Mouse (Mus musculus) lung, postnatal 14 days (tissue): ENCODE data around the gene Ntf3.

Source experiments
- DNase-seq: peaks from one replicate; pipeline ENCODE4 v3.0.0; 2021

Ntf3 gene

GRCm38 (mm10) chr6:126155928-126156327 lies 10.8 kb downstream of the Ntf3 start:
- DNase-seq: no peak

DNA sequence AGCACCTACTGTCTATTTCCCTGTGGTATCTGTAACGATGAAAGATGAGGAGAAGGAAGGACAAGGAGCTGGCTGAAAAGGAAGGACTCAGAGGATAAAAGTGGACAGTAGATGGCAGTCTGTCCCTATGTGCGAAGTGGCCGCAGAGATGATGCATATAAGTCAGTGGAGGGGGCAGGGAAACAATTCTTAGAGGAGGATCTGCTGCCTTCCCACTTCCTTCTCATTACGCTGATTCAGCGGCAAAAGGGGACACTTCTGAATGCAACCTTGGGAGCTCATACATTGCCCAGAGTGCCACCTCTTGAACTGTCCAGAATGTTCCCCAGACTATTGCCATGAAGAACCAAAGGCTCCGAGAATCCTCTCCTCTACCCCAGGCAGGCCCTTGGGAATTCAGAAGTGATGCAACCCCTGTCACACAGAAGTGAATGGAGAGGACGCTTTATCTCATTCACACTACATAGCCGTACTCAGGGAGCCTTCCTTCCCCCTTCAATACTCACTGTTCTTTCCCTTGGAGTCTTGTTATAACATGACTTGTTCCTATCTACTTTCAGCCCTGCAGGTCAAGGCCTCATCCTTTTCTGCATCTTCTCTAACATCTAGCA lies 12.2 kb downstream of the Ntf3 start:
- DNase-seq: peak; percentile 42

- DNase-seq: no peak
These were observed 13.6 kb downstream of the Ntf3 start for GRCm38 (mm10) chr6:126153154-126153553.

DNA sequence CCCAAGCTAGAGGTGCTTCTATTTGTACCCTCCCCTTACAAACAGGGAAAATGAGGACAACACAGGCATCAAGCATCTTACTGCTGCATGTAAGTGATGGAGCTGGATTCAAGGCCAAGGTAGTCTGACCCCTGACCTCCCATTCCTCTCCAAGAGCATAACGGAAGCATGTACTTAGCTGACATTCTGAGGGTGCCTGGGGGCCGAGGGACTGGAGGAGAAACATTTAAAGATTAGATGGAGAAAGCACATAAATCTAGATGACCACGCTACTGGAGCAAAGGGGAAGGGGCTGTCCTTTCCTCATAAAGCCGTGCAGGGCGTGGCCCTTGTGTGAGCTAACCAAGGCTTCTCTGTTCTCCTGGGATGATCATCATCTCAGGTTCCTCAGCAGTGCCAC lies 23.1 kb downstream of the Ntf3 start:
- no peak for DNase-seq

DNA sequence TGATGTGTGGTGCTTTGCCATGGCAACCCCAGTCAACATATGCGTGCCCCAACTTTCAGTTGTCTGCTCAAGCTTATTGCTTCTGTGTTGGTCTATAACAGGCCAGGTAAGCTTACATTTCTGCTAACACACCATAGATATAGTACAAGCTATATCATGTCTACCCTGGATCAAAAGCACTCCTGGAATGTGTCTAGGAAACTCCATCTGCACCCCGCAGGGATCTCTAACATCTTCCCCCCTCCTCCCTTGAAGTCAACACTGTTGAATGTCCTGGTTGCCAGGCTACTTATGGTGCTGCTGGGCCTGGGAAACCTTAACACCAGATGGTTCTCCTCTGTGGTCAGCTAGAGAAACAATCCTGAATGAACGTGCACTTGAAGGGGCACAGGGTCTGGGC lies 24.0 kb downstream of the Ntf3 start:
- DNase-seq: no peak

DNA sequence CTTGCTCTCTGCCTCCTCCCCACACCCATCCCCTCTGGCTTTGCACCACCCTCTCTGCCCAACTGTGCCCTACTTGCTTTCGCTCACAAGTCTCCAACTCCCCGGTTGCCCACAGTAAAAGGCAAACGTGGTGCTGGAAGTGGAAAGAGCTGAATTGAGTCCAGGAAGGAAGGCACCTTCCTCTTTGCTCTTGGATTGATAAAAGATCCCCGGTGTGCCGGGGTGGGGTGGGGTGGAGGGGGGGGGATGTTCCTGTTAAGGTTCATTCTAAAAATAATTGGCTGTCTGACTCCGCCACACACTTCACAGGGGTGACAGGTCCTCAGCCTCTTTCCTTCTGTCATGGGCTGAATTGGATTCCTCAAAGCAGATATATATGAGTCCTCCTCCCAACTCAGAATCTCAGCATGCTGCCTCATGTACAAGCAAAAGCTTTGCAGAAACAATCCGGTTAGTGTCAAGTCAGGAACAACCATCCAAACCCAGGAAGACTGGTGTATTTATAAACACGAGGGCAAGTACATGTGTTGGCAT lies 24.6 kb downstream of the Ntf3 start:
- DNase-seq: no peak

GRCm38 (mm10) chr6:126141472-126141871 lies 25.2 kb downstream of the Ntf3 start:
- DNase-seq: peak; percentile 66

DNA sequence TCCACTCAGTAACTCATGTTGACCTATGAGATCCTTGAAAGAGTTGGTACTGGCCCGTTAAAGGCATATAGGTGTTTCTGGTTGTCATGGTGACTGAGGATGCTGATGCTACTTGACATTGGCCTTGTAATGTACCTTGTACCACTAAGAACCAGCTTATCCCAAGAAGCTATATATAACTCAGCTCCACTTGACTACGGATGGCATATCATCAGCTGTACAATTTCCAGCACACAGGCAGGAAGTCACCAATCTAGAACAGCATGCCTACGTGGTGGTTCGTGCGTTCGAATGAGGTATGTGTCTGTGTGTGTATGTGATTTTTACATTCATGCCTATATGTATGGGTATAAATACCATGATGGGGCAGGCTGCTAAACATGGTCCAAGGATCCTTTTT lies 25.7 kb downstream of the Ntf3 start:
- DNase-seq: no peak

- DNase-seq: no peak
These were observed 26.3 kb downstream of the Ntf3 start for GRCm38 (mm10) chr6:126140416-126140815.

DNA sequence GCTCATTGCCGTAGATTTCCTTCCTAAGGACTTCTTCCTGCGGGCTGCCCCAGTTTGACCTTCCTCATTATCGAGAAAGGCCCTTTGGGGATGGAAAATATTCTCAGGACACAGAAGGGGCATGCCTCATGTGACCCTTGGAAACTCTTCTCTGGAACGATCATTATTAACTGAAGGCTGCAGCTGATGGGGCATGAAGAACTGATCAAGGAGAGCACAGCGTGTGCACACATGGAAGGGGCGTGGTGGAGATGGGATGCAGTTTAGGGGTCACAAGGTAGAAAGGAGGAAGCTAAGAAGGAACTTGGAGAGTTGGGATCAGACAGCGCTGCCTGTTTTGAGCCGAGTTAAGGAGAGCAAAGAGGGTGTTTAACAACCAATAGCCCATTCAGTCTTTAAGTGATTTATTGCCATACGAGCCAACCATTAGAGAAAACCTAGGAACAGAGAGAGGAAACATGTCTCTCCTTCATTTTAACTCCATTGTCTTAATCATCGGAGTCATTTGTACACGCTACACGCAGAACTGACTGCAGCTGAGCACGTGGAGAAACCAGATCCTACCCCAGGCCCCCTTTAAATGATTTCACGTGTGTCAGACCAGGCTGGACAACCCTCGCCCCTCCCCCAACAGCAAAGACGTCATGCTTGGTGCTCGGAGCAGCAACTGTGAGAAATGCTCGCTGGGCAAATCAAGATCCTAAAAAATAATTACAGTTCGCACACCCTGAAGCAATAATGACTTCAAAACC lies 32.4 kb downstream of the Ntf3 start:
- no peak for DNase-seq

DNA sequence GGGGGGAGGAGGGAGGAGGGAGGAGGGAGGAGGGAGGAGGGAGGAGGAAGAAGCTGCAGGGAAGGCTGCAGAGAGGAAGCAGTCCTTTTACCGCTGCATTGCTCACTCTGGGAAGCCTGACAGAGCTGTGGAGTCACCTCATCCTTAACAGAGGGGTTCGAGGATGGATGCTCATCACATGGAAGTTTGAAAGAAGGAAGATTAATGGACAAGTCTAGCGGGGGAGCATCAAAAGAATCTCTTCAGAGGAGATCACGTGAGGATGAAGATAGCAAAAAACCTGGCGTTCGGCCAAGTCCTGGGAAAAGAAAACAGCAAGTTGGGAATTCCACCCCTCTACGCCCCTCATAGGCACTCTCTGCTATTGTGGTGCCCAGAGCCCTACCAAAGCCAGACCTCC lies 38.5 kb downstream of the Ntf3 start:
- DNase-seq: no peak

DNA sequence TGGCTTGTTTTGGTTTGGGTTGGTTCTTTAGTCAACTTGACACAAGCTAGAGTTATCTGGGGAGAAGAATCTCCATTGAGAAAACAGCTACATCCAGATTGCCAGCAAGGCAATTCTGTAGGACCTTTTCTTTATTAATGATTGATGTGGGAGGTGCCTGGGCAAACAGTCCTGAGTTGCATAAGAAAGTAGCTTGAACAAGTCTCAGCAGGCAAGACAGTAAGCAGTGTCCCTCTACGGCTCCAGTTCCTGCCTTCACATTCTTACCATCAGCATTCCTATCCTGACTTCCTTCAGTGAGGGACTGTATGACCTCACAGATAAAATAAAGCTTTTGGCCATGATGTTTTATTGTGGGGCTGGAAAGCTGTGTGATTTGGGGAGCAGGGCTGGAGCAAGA lies 48.5 kb downstream of the Ntf3 start:
- no peak for DNase-seq

- DNase-seq: no peak
These were observed 49.5 kb downstream of the Ntf3 start for GRCm38 (mm10) chr6:126117191-126117590.

DNA sequence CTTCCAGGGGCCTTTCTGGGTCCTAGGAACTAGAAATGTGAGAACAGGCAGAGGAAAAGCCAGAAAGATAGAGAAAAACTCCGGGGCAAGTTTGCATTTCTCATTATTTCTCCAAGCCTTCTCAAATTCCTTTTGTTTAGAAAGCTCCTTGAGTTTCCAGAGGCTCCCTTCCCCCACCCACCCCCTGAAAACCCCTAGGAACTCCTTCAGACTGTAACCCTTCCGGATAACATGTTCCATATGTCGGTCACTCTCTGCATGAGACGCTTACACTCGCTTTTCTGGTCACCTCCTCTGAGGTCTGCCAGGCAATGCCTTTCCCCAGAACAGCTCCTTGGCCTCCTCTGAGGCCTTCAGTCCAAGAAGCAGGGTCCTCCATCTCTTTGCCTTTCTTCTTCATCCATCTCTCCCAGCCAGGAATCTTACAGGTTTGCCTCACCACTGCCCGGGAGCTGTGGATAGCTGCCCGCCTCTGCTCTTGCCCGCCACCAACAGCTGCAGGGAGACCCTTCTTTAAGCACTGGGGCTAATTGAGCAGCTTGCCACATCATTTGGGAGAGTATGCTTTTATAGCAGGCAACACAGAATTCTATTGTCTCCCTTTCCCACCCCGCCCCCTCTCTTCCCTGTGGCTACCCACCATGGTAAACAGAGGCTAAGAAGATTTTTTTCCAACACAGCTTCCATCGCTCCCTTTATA lies 51.6 kb downstream of the Ntf3 start:
- DNase-seq: no peak

- DNase-seq: no peak
These were observed 55.5 kb downstream of the Ntf3 start for GRCm38 (mm10) chr6:126110892-126111835.

- no peak for DNase-seq
These were observed 57.5 kb downstream of the Ntf3 start for GRCm38 (mm10) chr6:126109184-126109583.

DNA sequence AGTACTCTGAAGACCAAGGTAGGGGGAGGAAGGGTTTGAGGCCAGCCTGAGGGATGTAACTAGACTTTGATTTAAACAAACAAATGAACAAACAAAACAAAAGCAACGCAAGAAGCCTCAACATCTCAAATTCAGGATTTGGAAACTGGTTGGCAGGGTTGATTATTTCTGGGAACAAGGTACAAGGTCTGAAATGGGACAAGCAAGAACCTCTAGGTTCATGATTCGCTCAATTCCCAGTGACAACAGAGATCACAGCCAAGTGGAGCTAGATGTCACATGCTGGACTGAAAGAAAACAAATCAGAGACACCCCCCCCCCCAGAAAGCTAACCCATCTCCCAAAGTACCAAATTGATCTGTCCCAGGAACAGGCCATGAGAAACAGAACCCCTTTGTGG lies 57.9 kb downstream of the Ntf3 start:
- DNase-seq: no peak

- no peak for DNase-seq
These were observed 59.3 kb downstream of the Ntf3 start for GRCm38 (mm10) chr6:126107398-126107797.

GRCm38 (mm10) chr6:126106798-126107173 lies 59.9 kb downstream of the Ntf3 start:
- no peak for DNase-seq

DNA sequence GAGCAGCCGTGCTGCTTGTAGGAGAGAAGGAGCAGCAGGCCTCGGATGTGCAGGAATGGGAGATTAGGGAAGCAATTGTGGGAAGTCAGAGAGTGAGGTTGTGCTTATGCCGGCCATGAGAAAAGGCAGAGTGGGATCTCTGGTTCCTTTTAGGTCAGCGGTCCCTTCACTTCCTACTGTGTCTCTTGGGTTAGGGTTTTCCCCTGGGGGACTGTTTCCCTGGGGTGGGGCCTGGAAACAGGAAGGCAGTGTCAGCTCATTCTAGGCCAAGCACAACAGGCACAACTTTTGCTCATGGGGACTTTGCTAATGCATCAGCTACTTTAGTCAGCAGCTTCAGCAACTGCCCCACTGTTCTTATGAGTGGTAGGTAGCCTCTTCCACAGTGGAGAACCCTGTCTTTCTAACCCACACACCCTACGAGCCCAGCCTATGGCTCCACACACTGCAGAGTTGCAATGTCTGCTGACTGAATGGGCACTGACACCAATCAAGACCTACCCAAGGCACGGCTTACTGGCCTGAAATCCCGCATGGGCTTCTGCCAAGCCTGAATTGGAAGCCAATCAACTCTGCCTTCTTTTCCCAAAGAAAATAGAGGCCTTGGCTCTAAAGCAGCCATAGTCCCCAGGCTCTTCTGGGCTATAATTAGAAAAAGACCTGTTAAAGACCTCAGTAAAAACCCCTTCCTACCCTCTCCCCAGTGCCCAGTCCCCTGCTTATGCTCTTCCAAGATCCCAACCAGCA lies 60.5 kb downstream of the Ntf3 start:
- DNase-seq: peak; percentile 47

GRCm38 (mm10) chr6:126105083-126105740 lies 61.5 kb downstream of the Ntf3 start:
- DNase-seq: no peak
